Mouse (Mus musculus) olfactory bulb, adult 2 months (tissue): ENCODE data around the gene Ddah2.

ENCODE experiments used
- CTCF ChIP-seq: fragments of 200-500 bp; IDR thresholded peaks from 2 replicates; pipeline ENCODE4 v1.5.1; 2012; ENCODE audit warnings: low read depth, mild to moderate bottlenecking, low read length, moderate library complexity; ENCODE audit not compliant: insufficient read depth
- POLR2A ChIP-seq: fragments of 200-500 bp; IDR thresholded peaks from 2 replicates; pipeline ENCODE4 v1.6.1; 2012; ENCODE audit warnings: mild to moderate bottlenecking, low read depth, low read length, moderate library complexity; ENCODE audit not compliant: insufficient read depth

- TF ChIP-seq CTCF (no peak), POLR2A (no peak)
Measured at GRCm38 (mm10) chr17:35060737-35061297, 2.0 kb downstream of the Ddah2 start.
